Mouse (Mus musculus) forebrain, embryonic 12.5 days (tissue): Measurements from ENCODE around the gene Il1b. TPM values are rescaled to one million over a fixed set of nuclear protein-coding genes. Genes with fewer than 3 reads are reported as not detected.

Source experiments
- ATAC-seq: fragments of 200-750 bp; cut with Nextera tagmentation; 2 replicates; pipeline ENCODE4 v1.8.0; 2017; ENCODE audit warnings: moderate TSS enrichment; ENCODE audit not compliant: low FRiP score
- H3K27ac ChIP-seq: fragments of 300-500 bp; sonication (generic); 2 replicates; pipeline ENCODE4 v1.5.1; 2016; ENCODE audit warnings: mild to moderate bottlenecking
- H3K27me3 ChIP-seq: fragments of 300-500 bp; sonication (generic); 2 replicates; pipeline ENCODE4 v1.6.1; 2016; ENCODE audit warnings: mild to moderate bottlenecking
- H3K36me3 ChIP-seq: fragments of 300-500 bp; sonication (generic); replicated peaks from 2 replicates; pipeline ENCODE4 v1.6.1; 2016; ENCODE audit warnings: mild to moderate bottlenecking
- H3K4me1 ChIP-seq: fragments of 300-500 bp; sonication (generic); 2 replicates; pipeline ENCODE4 v1.6.1; 2016
- H3K4me2 ChIP-seq: fragments of 300-500 bp; sonication (generic); 2 replicates; pipeline ENCODE4 v1.6.1; 2016; ENCODE audit warnings: mild to moderate bottlenecking, moderate library complexity
- H3K4me3 ChIP-seq: fragments of 300-500 bp; sonication (generic); replicated peaks from 2 replicates; pipeline ENCODE4 v1.5.1; 2016; ENCODE audit warnings: mild to moderate bottlenecking
- H3K9ac ChIP-seq: fragments of 300-500 bp; sonication (generic); 2 replicates; pipeline ENCODE4 v1.6.1; 2016; ENCODE audit warnings: mild to moderate bottlenecking
- H3K9me3 ChIP-seq: fragments of 300-500 bp; sonication (generic); 2 replicates; pipeline ENCODE4 v1.6.1; 2016
- WGBS: fragments of 180-500 bp; shearing (Covaris S2); methylation state at CpG from one replicate; pipeline ENCODE4 v1.1.7; 2016; 5-methylcytosine and 5-hydroxymethylcytosine counted together
- polyA plus RNA-seq: library from polyadenylated mRNA; unstranded; fragments of >200 nt; fragmentation: Nextera tagmentation; extraction: Ambion mirVana; gene quantifications from 2 replicates; pipeline ENCODE4 v1.2.1, GENCODE M21; 2016

Gene Il1b
- not detected in 2 replicates for polyA plus RNA-seq

- Histone ChIP-seq H3K4me1 (no peaks in the 10 kb centered on the region), H3K36me3 (no peaks in the 10 kb centered on the region), H3K9me3 (no peaks in the 10 kb centered on the region), H3K27ac (no peak within 1 kb of the TSS), H3K27me3 (no peaks in the 10 kb centered on the region), H3K4me3 (no peak within 1 kb of the TSS), H3K9ac (no peak within 1 kb of the TSS), H3K4me2 (no peak within 1 kb of the TSS)
- 90% methylated on average over 3 of the region's 3 CpGs for WGBS
- no peak for ATAC-seq
Observed at GRCm38 (mm10) chr2:129371039-129371438, at the start of gene Il1b. TSS of gene Il1b (minus strand) at chr2:129371139.

GRCm38 (mm10) chr2:129419361-129419880, 48.5 kb upstream of the Il1b start:
- H3K9me3 ChIP-seq = peaks cover 4% of the 10 kb centered on the region; the same call in 1 of the 2 replicates
- WGBS = 89% methylated on average over 3 of the region's 3 CpGs
- no peak overlapping the region for H3K4me2 ChIP-seq
- no peaks in the 10 kb centered on the region for H3K27me3 ChIP-seq
- no peak for ATAC-seq
- no peak overlapping the region for H3K27ac ChIP-seq
- no peaks in the 10 kb centered on the region; the same call in 1 of the 2 replicates for H3K4me1 ChIP-seq
- no peak overlapping the region for H3K9ac ChIP-seq
- no peak overlapping the region for H3K4me3 ChIP-seq
- H3K36me3 ChIP-seq = no peaks in the 10 kb centered on the region

- Histone ChIP-seq H3K27ac (no peak overlapping the region), H3K4me3 (no peak overlapping the region), H3K36me3 (no peaks in the 10 kb centered on the region), H3K4me2 (no peak overlapping the region), H3K4me1 (no peaks in the 10 kb centered on the region; the same call in 1 of the 2 replicates), H3K27me3 (no peaks in the 10 kb centered on the region), H3K9ac (no peak overlapping the region), H3K9me3 (no peaks in the 10 kb centered on the region)
- WGBS = 88% methylated on average over 3 of the region's 3 CpGs
- ATAC-seq = no peak
Observed at GRCm38 (mm10) chr2:129414593-129414992, 43.7 kb upstream of the Il1b start.

GRCm38 (mm10) chr2:129413488-129413887, 42.5 kb upstream of the Il1b start:
- no peaks in the 10 kb centered on the region for H3K36me3 ChIP-seq
- no peak overlapping the region for H3K4me2 ChIP-seq
- no peak for ATAC-seq
- no peaks in the 10 kb centered on the region for H3K27me3 ChIP-seq
- no peak overlapping the region for H3K27ac ChIP-seq
- H3K4me3 ChIP-seq = no peak overlapping the region
- WGBS = 75% methylated on average over 6 of the region's 6 CpGs
- no peak overlapping the region for H3K9ac ChIP-seq
- H3K4me1 ChIP-seq = no peaks in the 10 kb centered on the region; the same call in 1 of the 2 replicates
- no peaks in the 10 kb centered on the region for H3K9me3 ChIP-seq

GRCm38 (mm10) chr2:129411651-129412050, 40.7 kb upstream of the Il1b start:
- Histone ChIP-seq H3K4me2 (no peak overlapping the region), H3K4me1 (no peaks in the 10 kb centered on the region; the same call in 1 of the 2 replicates), H3K27me3 (no peaks in the 10 kb centered on the region), H3K9me3 (no peaks in the 10 kb centered on the region), H3K9ac (no peak overlapping the region), H3K27ac (no peak overlapping the region), H3K36me3 (no peaks in the 10 kb centered on the region), H3K4me3 (no peak overlapping the region)
- no peak for ATAC-seq
- WGBS = 84% methylated on average over 3 of the region's 3 CpGs

- no peaks in the 10 kb centered on the region; the same call in 1 of the 2 replicates for H3K4me1 ChIP-seq
- no peak overlapping the region for H3K9ac ChIP-seq
- no peak overlapping the region for H3K4me3 ChIP-seq
- H3K9me3 ChIP-seq = no peaks in the 10 kb centered on the region
- WGBS = 89% methylated on average over 7 of the region's 7 CpGs
- no peak for ATAC-seq
- no peaks in the 10 kb centered on the region for H3K27me3 ChIP-seq
- no peaks in the 10 kb centered on the region for H3K36me3 ChIP-seq
- H3K4me2 ChIP-seq = no peak overlapping the region
- H3K27ac ChIP-seq = no peak overlapping the region
Observed at GRCm38 (mm10) chr2:129410344-129410743, 39.4 kb upstream of the Il1b start.

- ATAC-seq = no peak
- Histone ChIP-seq H3K4me3 (no peak overlapping the region), H3K4me2 (no peak overlapping the region), H3K4me1 (no peaks in the 10 kb centered on the region), H3K27ac (no peak overlapping the region), H3K9ac (no peak overlapping the region), H3K36me3 (no peaks in the 10 kb centered on the region), H3K27me3 (no peaks in the 10 kb centered on the region), H3K9me3 (no peaks in the 10 kb centered on the region)
- 22% methylated on average over 18 of the region's 18 CpGs for WGBS
Observed at GRCm38 (mm10) chr2:129408476-129408875, 37.5 kb upstream of the Il1b start.

- H3K4me3 ChIP-seq = no peak overlapping the region
- H3K9ac ChIP-seq = no peak overlapping the region
- no peak for ATAC-seq
- H3K9me3 ChIP-seq = no peaks in the 10 kb centered on the region
- no peaks in the 10 kb centered on the region for H3K27me3 ChIP-seq
- no peaks in the 10 kb centered on the region for H3K36me3 ChIP-seq
- no peak overlapping the region for H3K4me2 ChIP-seq
- no peaks in the 10 kb centered on the region for H3K4me1 ChIP-seq
- H3K27ac ChIP-seq = no peak overlapping the region
- WGBS = 95% methylated on average over 13 of the region's 13 CpGs
Observed at GRCm38 (mm10) chr2:129407596-129407995, 36.7 kb upstream of the Il1b start.

GRCm38 (mm10) chr2:129406508-129406907, 35.6 kb upstream of the Il1b start:
- Histone ChIP-seq H3K27me3 (no peaks in the 10 kb centered on the region), H3K9ac (no peak overlapping the region), H3K27ac (no peak overlapping the region), H3K9me3 (no peaks in the 10 kb centered on the region), H3K4me3 (no peak overlapping the region), H3K4me2 (no peak overlapping the region), H3K36me3 (no peaks in the 10 kb centered on the region), H3K4me1 (no peaks in the 10 kb centered on the region)
- 91% methylated on average over 8 of the region's 8 CpGs for WGBS
- ATAC-seq = no peak

- Histone ChIP-seq H3K36me3 (no peaks in the 10 kb centered on the region), H3K9ac (no peak overlapping the region), H3K4me3 (no peak overlapping the region), H3K4me2 (no peak overlapping the region), H3K27ac (no peak overlapping the region), H3K27me3 (no peaks in the 10 kb centered on the region), H3K4me1 (no peaks in the 10 kb centered on the region), H3K9me3 (no peaks in the 10 kb centered on the region)
- WGBS = 94% methylated on average over 2 of the region's 2 CpGs
- no peak for ATAC-seq
Observed at GRCm38 (mm10) chr2:129403786-129404185, 32.8 kb upstream of the Il1b start.

- Histone ChIP-seq H3K36me3 (no peaks in the 10 kb centered on the region), H3K4me1 (no peaks in the 10 kb centered on the region), H3K27ac (no peak overlapping the region), H3K4me3 (no peak overlapping the region), H3K27me3 (no peaks in the 10 kb centered on the region), H3K4me2 (no peak overlapping the region), H3K9ac (no peak overlapping the region), H3K9me3 (no peaks in the 10 kb centered on the region)
- no peak for ATAC-seq
- 87% methylated on average over 3 of the region's 3 CpGs for WGBS
Observed at GRCm38 (mm10) chr2:129402330-129402729, 31.4 kb upstream of the Il1b start.

GRCm38 (mm10) chr2:129401803-129402202, 30.9 kb upstream of the Il1b start:
- no peak for ATAC-seq
- H3K27ac ChIP-seq = no peak overlapping the region
- H3K36me3 ChIP-seq = no peaks in the 10 kb centered on the region
- H3K4me3 ChIP-seq = no peak overlapping the region
- no peaks in the 10 kb centered on the region for H3K27me3 ChIP-seq
- H3K9me3 ChIP-seq = no peaks in the 10 kb centered on the region
- no peak overlapping the region for H3K9ac ChIP-seq
- no peaks in the 10 kb centered on the region for H3K4me1 ChIP-seq
- 92% methylated on average over 5 of the region's 5 CpGs for WGBS
- no peak overlapping the region for H3K4me2 ChIP-seq

- no peak overlapping the region for H3K9ac ChIP-seq
- no peaks in the 10 kb centered on the region for H3K36me3 ChIP-seq
- H3K27ac ChIP-seq = no peak overlapping the region
- no peak for ATAC-seq
- H3K9me3 ChIP-seq = no peaks in the 10 kb centered on the region
- H3K4me2 ChIP-seq = no peak overlapping the region
- no peaks in the 10 kb centered on the region for H3K4me1 ChIP-seq
- no peaks in the 10 kb centered on the region for H3K27me3 ChIP-seq
- no peak overlapping the region for H3K4me3 ChIP-seq
- 65% methylated on average over 3 of the region's 3 CpGs for WGBS
Observed at GRCm38 (mm10) chr2:129398176-129398575, 27.2 kb upstream of the Il1b start.
